Mouse (Mus musculus) bone marrow, adult 2 months (tissue): ENCODE results near the gene Galnt3.

Source experiments
- CTCF ChIP-seq: fragments of 200-500 bp; IDR thresholded peaks from 2 replicates; pipeline ENCODE4 v1.5.1; 2011; ENCODE audit warnings: low read length, control low read depth; ENCODE audit not compliant: control insufficient read depth, insufficient read depth
- POLR2A ChIP-seq: fragments of 200-500 bp; IDR thresholded peaks from 2 replicates; pipeline ENCODE4 v1.6.1; 2011; ENCODE audit warnings: low read depth, mild to moderate bottlenecking, control low read depth, low read length, borderline replicate concordance; ENCODE audit not compliant: control insufficient read depth

DNA sequence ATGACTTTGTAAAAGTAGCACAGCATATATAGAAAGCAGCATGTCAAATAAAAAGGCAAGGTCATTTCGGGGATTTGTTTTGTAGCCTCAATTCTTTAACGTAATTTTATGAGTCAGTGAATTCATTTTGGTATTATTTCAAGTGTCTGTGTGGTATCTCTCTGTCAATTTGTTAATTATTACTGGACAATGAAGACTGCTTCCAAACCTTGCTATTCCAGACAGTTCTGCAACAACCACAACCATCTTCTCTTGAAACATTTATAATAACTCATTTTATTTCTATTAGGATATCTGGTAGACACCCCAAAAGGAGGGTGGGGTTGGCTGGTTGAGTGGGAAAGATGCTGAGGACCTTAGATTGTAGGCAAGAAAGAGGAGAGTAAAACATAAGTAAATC lies 4.1 kb upstream of the Galnt3 start:
- no peak for TF ChIP-seq CTCF
- TF ChIP-seq POLR2A, result no peak
